Mouse (Mus musculus) heart, embryonic 16.5 days (tissue): Measurements from ENCODE around the gene Ckap5. TPM values are rescaled to one million over a fixed set of nuclear protein-coding genes. Genes with fewer than 3 reads are reported as not detected.

Source experiments
- ATAC-seq: fragments of 200-750 bp; cut with Nextera tagmentation; replicated peaks from 2 replicates; pipeline ENCODE4 v1.8.0; 2017; ENCODE audit warnings: moderate number of reproducible peaks; ENCODE audit not compliant: insufficient read depth, low FRiP score; ENCODE audit errors: extremely low read depth
- H3K27ac ChIP-seq: fragments of 300-500 bp; sonication (generic); 2 replicates; pipeline ENCODE4 v1.5.1; 2014; ENCODE audit warnings: mild to moderate bottlenecking, low read length, control low read depth, moderate library complexity
- H3K27me3 ChIP-seq: fragments of 300-500 bp; sonication (generic); 2 replicates; pipeline ENCODE4 v1.6.1; 2014; ENCODE audit warnings: low read length, mixed read lengths; ENCODE audit not compliant: control insufficient read depth, insufficient read depth
- H3K36me3 ChIP-seq: fragments of 300-500 bp; sonication (generic); 2 replicates; pipeline ENCODE4 v1.6.1; 2014; ENCODE audit not compliant: control insufficient read depth, insufficient read depth
- H3K4me1 ChIP-seq: fragments of 300-500 bp; sonication (generic); 2 replicates; pipeline ENCODE4 v1.6.1; 2014; ENCODE audit warnings: low read length, mixed read lengths; ENCODE audit not compliant: control insufficient read depth, insufficient read depth
- H3K4me2 ChIP-seq: fragments of 300-500 bp; sonication (generic); 2 replicates; pipeline ENCODE4 v1.6.1; 2014; ENCODE audit warnings: low read depth, mild to moderate bottlenecking, control low read depth, low read length
- H3K4me3 ChIP-seq: fragments of 300-500 bp; sonication (generic); 2 replicates; pipeline ENCODE4 v1.5.1; 2014; ENCODE audit warnings: mild to moderate bottlenecking, control low read depth, low read length
- H3K9ac ChIP-seq: fragments of 300-500 bp; sonication (generic); 2 replicates; pipeline ENCODE4 v1.6.1; 2014; ENCODE audit warnings: low read length, control low read depth
- H3K9me3 ChIP-seq: fragments of 300-500 bp; sonication (generic); replicated peaks from 2 replicates; pipeline ENCODE4 v1.6.1; 2016; ENCODE audit warnings: low read length; ENCODE audit not compliant: control insufficient read depth
- WGBS: fragments of 180-500 bp; shearing (Covaris S2); extraction: QIAGEN DNeasy Blood & Tissue Kit; methylation state at CpG from one replicate; pipeline ENCODE4 v1.1.7; 2014; 5-methylcytosine and 5-hydroxymethylcytosine counted together
- polyA plus RNA-seq: library from polyadenylated mRNA; unstranded; fragments of >200 nt; fragmentation: Nextera tagmentation; extraction: Ambion mirVana; gene quantifications from 2 replicates; pipeline ENCODE4 v1.2.1, GENCODE M21; 2015

Ckap5 gene
- polyA plus RNA-seq, 1 experiment from 2014 or later, result 61.1 TPM

DNA sequence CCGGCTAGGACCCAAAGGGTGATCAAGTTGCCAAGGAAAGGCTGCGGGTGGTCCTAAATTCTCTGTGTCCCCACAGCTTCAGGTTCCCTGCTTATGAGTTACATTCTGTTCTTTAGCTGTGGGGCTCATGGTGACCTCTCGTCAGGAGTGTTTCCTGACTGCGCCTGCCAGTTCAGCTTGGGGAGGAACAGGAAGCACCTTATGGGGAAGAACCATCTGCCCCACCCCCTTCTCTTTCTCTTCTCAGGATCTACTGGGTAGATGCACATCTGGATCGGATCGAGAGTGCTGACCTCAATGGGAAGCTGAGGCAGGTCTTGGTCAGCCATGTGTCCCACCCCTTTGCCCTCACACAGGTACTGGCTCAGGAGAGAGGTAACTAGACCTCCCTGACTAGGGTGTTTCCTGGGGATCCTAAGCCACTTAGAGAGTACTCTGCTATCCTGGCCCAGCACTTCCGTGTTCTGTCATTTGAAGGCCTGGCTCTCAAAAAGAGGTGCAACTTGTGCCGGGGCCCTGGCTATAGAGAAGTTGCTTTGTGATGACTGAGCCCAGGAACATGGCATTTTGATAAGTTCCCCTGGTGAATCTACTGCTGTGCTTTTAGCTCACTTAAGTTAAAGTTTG, 28.4 kb upstream of the Ckap5 start:
- Histone ChIP-seq H3K9me3 (no peaks in the 10 kb centered on the region), H3K9ac (no peak overlapping the region), H3K27me3 (no peaks in the 10 kb centered on the region), H3K27ac (no peak overlapping the region), H3K4me3 (no peak overlapping the region), H3K36me3 (peaks cover 41% of the 10 kb centered on the region), H3K4me2 (no peak overlapping the region), H3K4me1 (no peaks in the 10 kb centered on the region)
- WGBS, result 83% methylated on average over 8 of the region's 8 CpGs
- ATAC-seq, result no peak

DNA sequence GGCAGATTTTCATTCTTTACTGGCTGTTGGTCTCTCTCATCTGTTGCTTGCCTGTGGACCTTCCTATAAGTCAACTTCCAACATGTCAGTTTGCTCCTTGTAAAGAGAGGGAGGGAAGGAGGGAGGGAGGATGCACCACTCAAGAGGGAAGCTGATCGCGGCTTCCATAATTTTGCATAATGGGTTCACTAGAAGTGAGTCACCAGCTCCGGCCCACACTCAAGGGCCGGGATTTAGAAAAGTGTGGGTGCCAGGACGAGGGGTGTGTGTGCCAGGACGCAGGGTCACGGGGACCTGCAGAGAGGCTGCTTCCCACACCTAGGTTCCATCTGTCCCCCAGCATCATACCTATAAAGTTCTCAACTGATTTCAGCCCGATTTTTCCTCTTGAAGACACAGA, 18.5 kb upstream of the Ckap5 start:
- Histone ChIP-seq H3K4me2 (no peak overlapping the region), H3K4me1 (no peaks in the 10 kb centered on the region), H3K9ac (no peak overlapping the region), H3K27me3 (no peaks in the 10 kb centered on the region), H3K36me3 (peaks cover 21% of the 10 kb centered on the region), H3K9me3 (no peaks in the 10 kb centered on the region), H3K4me3 (no peak overlapping the region), H3K27ac (no peak overlapping the region)
- ATAC-seq, result no peak
- 84% methylated on average over 8 of the region's 8 CpGs for WGBS

DNA sequence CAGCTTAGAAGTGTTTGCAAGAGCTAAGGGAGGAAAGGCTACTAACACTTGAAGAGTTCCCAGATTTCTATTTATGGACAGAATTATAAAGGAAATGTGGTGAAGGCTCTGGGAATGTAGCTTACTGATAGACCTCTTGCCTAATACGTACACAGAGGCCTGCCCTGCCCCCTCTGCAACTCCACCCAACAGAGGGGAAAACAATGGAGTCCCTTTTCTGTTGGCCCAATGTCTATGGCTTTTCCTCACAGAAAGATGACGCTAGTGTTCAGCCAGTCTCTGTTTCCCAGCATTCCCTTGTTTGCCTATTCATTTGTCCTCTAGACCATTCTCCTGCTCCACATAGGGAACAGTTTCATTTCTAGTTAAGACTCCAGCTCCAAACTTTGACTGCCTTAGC, 9.4 kb upstream of the Ckap5 start:
- Histone ChIP-seq H3K9ac (no peak overlapping the region), H3K27ac (no peak overlapping the region), H3K36me3 (peaks cover under 1% of the 10 kb centered on the region; the same call in 1 of the 2 replicates), H3K4me1 (peaks cover 5% of the 10 kb centered on the region; the same call in 1 of the 2 replicates), H3K27me3 (no peaks in the 10 kb centered on the region), H3K9me3 (no peaks in the 10 kb centered on the region), H3K4me2 (no peak overlapping the region), H3K4me3 (no peak overlapping the region)
- WGBS, result 21% methylated on average over 2 of the region's 2 CpGs
- ATAC-seq, result 0 out of 2 replicates have a peak, but pooled peaks have one; percentile 32

DNA sequence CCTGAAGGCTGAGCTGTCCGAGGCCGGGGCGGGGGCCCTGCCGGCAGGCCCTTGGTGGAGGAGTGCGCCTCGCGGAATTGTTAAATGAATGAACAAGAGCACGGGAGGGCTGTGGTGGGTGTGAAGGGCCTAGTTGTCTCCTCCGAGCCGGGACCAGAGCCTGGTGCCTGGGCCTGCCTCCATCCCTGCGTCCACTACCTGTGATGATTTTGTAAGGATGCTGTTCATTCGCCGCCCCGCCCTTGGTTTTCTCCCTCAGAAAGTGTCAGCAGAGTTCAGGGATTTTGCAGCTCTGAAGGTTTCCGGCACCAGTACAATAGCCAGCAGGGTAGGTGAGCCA, 555 bp downstream of the Ckap5 start:
- WGBS, result under 1% methylated on average over 15 of the region's 15 CpGs
- peak overlapping the region; percentile 91 for H3K9ac ChIP-seq
- ATAC-seq, result peak; percentile 61

GRCm38 (mm10) chr2:91537588-91538205, 11.1 kb downstream of the Ckap5 start:
- peak; percentile 98 for ATAC-seq
- H3K4me3 ChIP-seq, result peak overlapping the region; percentile 63
- H3K4me2 ChIP-seq, result peak overlapping the region; percentile 66
- H3K36me3 ChIP-seq, result no peaks in the 10 kb centered on the region
- no peaks in the 10 kb centered on the region for H3K9me3 ChIP-seq
- 2% methylated on average over 17 of the region's 17 CpGs for WGBS
- H3K9ac ChIP-seq, result peak overlapping the region; percentile 66
- no peaks in the 10 kb centered on the region for H3K27me3 ChIP-seq
- H3K4me1 ChIP-seq, result peaks cover 11% of the 10 kb centered on the region
- H3K27ac ChIP-seq, result peak overlapping the region; percentile 83

More for the DNA sequence above, 555 bp downstream of the Ckap5 start:
- H3K27ac ChIP-seq, result peak overlapping the region; percentile 74
- no peaks in the 10 kb centered on the region for H3K9me3 ChIP-seq
- peak overlapping the region; percentile 99 for H3K4me3 ChIP-seq
- peak overlapping the region; percentile 84 for H3K4me2 ChIP-seq
- no peaks in the 10 kb centered on the region for H3K27me3 ChIP-seq
- peaks cover 7% of the 10 kb centered on the region for H3K36me3 ChIP-seq
- peaks cover 4% of the 10 kb centered on the region for H3K4me1 ChIP-seq

DNA sequence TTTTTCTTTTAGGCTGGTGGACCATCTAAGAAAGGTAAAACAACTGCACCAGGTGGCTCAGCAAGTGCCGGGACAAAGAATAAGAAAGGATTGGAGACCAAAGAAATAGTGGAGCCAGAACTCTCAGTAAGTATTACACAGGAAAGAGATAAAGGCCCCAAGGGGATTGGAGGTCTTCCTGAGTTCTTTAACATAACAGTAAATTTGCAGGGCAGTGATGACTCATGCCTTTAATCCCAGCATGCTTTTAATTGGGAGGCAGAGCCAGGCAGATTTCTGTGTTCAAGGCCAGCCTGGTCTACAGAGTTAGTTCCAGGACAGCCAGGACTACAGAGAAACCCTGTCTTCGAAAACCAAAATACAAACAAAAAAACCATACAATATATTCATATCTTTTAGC, 41.6 kb downstream of the Ckap5 start:
- H3K9me3 ChIP-seq, result no peaks in the 10 kb centered on the region
- no peak overlapping the region for H3K9ac ChIP-seq
- H3K4me1 ChIP-seq, result no peaks in the 10 kb centered on the region
- 84% methylated on average over 2 of the region's 2 CpGs for WGBS
- peaks cover 57% of the 10 kb centered on the region for H3K36me3 ChIP-seq
- ATAC-seq, result no peak
- H3K27ac ChIP-seq, result no peak overlapping the region
- no peak overlapping the region for H3K4me3 ChIP-seq
- H3K4me2 ChIP-seq, result no peak overlapping the region
- no peaks in the 10 kb centered on the region for H3K27me3 ChIP-seq

- Histone ChIP-seq H3K4me2 (no peak overlapping the region), H3K27ac (no peak overlapping the region), H3K4me1 (no peaks in the 10 kb centered on the region), H3K9ac (no peak overlapping the region), H3K36me3 (peaks cover 38% of the 10 kb centered on the region), H3K9me3 (no peaks in the 10 kb centered on the region), H3K27me3 (no peaks in the 10 kb centered on the region), H3K4me3 (no peak overlapping the region)
- no peak for ATAC-seq
- WGBS, result 80% methylated on average over 1 of the region's 1 CpGs
Measured at GRCm38 (mm10) chr2:91580894-91581293, 54.3 kb downstream of the Ckap5 start.

DNA sequence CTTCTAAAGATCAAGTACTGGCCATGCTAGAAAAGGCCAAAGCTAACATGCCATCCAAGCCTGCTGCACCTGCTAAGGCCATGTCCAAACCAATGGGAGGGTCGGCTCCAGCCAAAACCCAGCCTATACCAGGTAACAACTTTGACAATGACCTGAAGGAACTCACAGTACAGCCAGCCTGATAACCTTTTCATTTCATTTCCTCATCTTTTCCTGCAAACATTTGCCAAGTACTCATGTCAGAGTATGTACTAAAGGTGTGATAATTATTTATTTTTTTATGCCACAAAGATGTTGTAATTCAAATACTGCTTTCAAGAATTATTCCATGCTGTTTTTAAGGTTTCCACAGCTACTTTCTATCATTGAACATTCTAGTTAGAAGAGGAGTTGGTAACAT, 59.7 kb downstream of the Ckap5 start:
- Histone ChIP-seq H3K27ac (no peak overlapping the region), H3K36me3 (peaks cover 45% of the 10 kb centered on the region), H3K4me2 (no peak overlapping the region), H3K4me3 (no peak overlapping the region), H3K4me1 (no peaks in the 10 kb centered on the region), H3K27me3 (no peaks in the 10 kb centered on the region), H3K9ac (no peak overlapping the region), H3K9me3 (no peaks in the 10 kb centered on the region)
- ATAC-seq, result no peak
- 86% methylated on average over 1 of the region's 1 CpGs for WGBS

GRCm38 (mm10) chr2:91600475-91600874, 73.9 kb downstream of the Ckap5 start:
- peaks cover 64% of the 10 kb centered on the region for H3K36me3 ChIP-seq
- H3K4me2 ChIP-seq, result no peak overlapping the region
- ATAC-seq, result no peak
- no peaks in the 10 kb centered on the region for H3K9me3 ChIP-seq
- no peaks in the 10 kb centered on the region for H3K4me1 ChIP-seq
- no peaks in the 10 kb centered on the region for H3K27me3 ChIP-seq
- no peak overlapping the region for H3K27ac ChIP-seq
- H3K4me3 ChIP-seq, result no peak overlapping the region
- WGBS, result 91% methylated on average over 4 of the region's 4 CpGs
- no peak overlapping the region for H3K9ac ChIP-seq
